Mouse (Mus musculus): ENCODE results near the gene Xpc. TPM values are rescaled to one million over a fixed set of nuclear protein-coding genes. Genes with fewer than 3 reads are reported as not detected.

Xpc gene
- polyA plus RNA-seq, 1 experiment from 2014 or later = 20.1 TPM

- Histone ChIP-seq H3K9me3 (ENCODE audit: control insufficient read depth, low read length) (no peaks in the 10 kb centered on the region), H3K27me3 (replicated peaks; ENCODE audit: control insufficient read depth, insufficient read depth, low read length) (no peaks in the 10 kb centered on the region; the same call in none of the 2 replicates), H3K4me2 (ENCODE audit: low read length) (peak overlapping the region; percentile 99), H3K4me1 (replicated peaks; ENCODE audit: control insufficient read depth, insufficient read depth, low read length) (peaks cover 6% of the 10 kb centered on the region), H3K9ac (replicated peaks; ENCODE audit: low read depth, low read length) (peak overlapping the region; percentile 75), H3K36me3 (ENCODE audit: control insufficient read depth, insufficient read depth) (no peaks in the 10 kb centered on the region), H3K4me3 (replicated peaks; ENCODE audit: low read length) (peak overlapping the region; percentile 69), H3K27ac (ENCODE audit: low read length) (peak overlapping the region; percentile 72)
- WGBS = 1% methylated on average over 30 of the region's 30 CpGs
- peak; percentile 97 for ATAC-seq
Measured at GRCm38 (mm10) chr6:91440474-91441144, 75.1 kb downstream of the Xpc start.

Other genes starting within 250 kb of the Xpc start
- gene Wnt7a, start 104.5 kb downstream of the Xpc start, polyA plus RNA-seq (2015; fragmentation: Nextera tagmentation; extraction: Ambion mirVana) = 22.7 and 23.0 TPM in 2 replicates
- 33.7 and 40.4 TPM in 2 replicates for gene Chchd4, start 42.3 kb downstream of the Xpc start, polyA plus RNA-seq (2015; fragmentation: Nextera tagmentation; extraction: Ambion mirVana)
- gene Tmem43, start 42.2 kb downstream of the Xpc start, polyA plus RNA-seq (2015; fragmentation: Nextera tagmentation; extraction: Ambion mirVana) = 60.6 and 63.2 TPM in 2 replicates
- 162 and 174 TPM in 2 replicates for gene Lsm3, start within 50 bp of the Xpc start, polyA plus RNA-seq (2015; fragmentation: Nextera tagmentation; extraction: Ambion mirVana)
- gene Slc6a6, start 168.2 kb upstream of the Xpc start, polyA plus RNA-seq (2015; fragmentation: Nextera tagmentation; extraction: Ambion mirVana) = 98.6 and 107 TPM in 2 replicates